Mouse (Mus musculus): Measurements from ENCODE around the gene Tlcd1. TPM values are rescaled to one million over a fixed set of nuclear protein-coding genes. Genes with fewer than 3 reads are reported as not detected.

Tlcd1 gene
- polyA plus RNA-seq, 1 experiment from 2014 or later: 23.8 TPM

- Histone ChIP-seq H3K4me3 (ENCODE audit: low read depth, low read length) (no peak overlapping the region), H3K4me1 (ENCODE audit: control insufficient read depth, insufficient read depth, low read length) (0 out of 2 replicates have a peak, but pooled peaks cover 6% of the 10 kb centered on the region), H3K9me3 (ENCODE audit: control insufficient read depth, low read length) (no peaks in the 10 kb centered on the region), H3K27ac (replicated peaks; ENCODE audit: low read depth, low read length) (no peak overlapping the region), H3K27me3 (replicated peaks; ENCODE audit: control insufficient read depth, insufficient read depth, low read length) (no peaks in the 10 kb centered on the region), H3K36me3 (ENCODE audit: control insufficient read depth, insufficient read depth, low read length) (peaks cover 84% of the 10 kb centered on the region), H3K4me2 (ENCODE audit: low read depth, low read length) (no peak overlapping the region), H3K9ac (ENCODE audit: low read depth, low read length) (no peak overlapping the region)
- WGBS: 61% methylated on average over 6 of the region's 6 CpGs
- peak; percentile 66 for DNase-seq (ENCODE audit: low spot score)
- ATAC-seq (ENCODE audit: low read depth): no peak
Observed at GRCm38 (mm10) chr11:78156156-78156699, 20.3 kb upstream of the Tlcd1 start.

- no peak overlapping the region for H3K4me3 ChIP-seq (ENCODE audit: low read depth, low read length)
- H3K27me3 ChIP-seq (replicated peaks; ENCODE audit: control insufficient read depth, insufficient read depth, low read length): no peaks in the 10 kb centered on the region
- WGBS: 27% methylated on average over 2 of the region's 2 CpGs
- no peak overlapping the region for H3K27ac ChIP-seq (replicated peaks; ENCODE audit: low read depth, low read length)
- no peak overlapping the region for H3K9ac ChIP-seq (ENCODE audit: low read depth, low read length)
- H3K36me3 ChIP-seq (ENCODE audit: control insufficient read depth, insufficient read depth, low read length): peaks cover 77% of the 10 kb centered on the region
- no peak overlapping the region for H3K4me2 ChIP-seq (ENCODE audit: low read depth, low read length)
- DNase-seq (ENCODE audit: low spot score) (peak; percentile 90), ATAC-seq (ENCODE audit: low read depth) (peak; percentile 20)
- H3K9me3 ChIP-seq (ENCODE audit: control insufficient read depth, low read length): no peaks in the 10 kb centered on the region
- peaks cover 16% of the 10 kb centered on the region for H3K4me1 ChIP-seq (ENCODE audit: control insufficient read depth, insufficient read depth, low read length)
Observed at GRCm38 (mm10) chr11:78159096-78159495, 17.4 kb upstream of the Tlcd1 start.

- H3K4me3 ChIP-seq (ENCODE audit: low read depth, low read length): no peak overlapping the region
- no peak overlapping the region for H3K27ac ChIP-seq (replicated peaks; ENCODE audit: low read depth, low read length)
- no peaks in the 10 kb centered on the region for H3K27me3 ChIP-seq (replicated peaks; ENCODE audit: control insufficient read depth, insufficient read depth, low read length)
- no peak for DNase-seq (ENCODE audit: low spot score)
- H3K4me2 ChIP-seq (ENCODE audit: low read depth, low read length): no peak overlapping the region
- H3K4me1 ChIP-seq (ENCODE audit: control insufficient read depth, insufficient read depth, low read length): peaks cover 16% of the 10 kb centered on the region
- 75% methylated on average over 7 of the region's 7 CpGs for WGBS
- no peak for ATAC-seq (ENCODE audit: low read depth)
- no peak overlapping the region for H3K9ac ChIP-seq (ENCODE audit: low read depth, low read length)
- H3K36me3 ChIP-seq (ENCODE audit: control insufficient read depth, insufficient read depth, low read length): peaks cover 72% of the 10 kb centered on the region
- no peaks in the 10 kb centered on the region for H3K9me3 ChIP-seq (ENCODE audit: control insufficient read depth, low read length)
Observed at GRCm38 (mm10) chr11:78159557-78159956, 17.0 kb upstream of the Tlcd1 start.

GRCm38 (mm10) chr11:78160171-78160570 lies 16.3 kb upstream of the Tlcd1 start:
- DNase-seq (ENCODE audit: low spot score) (no peak), ATAC-seq (ENCODE audit: low read depth) (no peak)
- Histone ChIP-seq H3K9ac (ENCODE audit: low read depth, low read length) (no peak overlapping the region), H3K36me3 (ENCODE audit: control insufficient read depth, insufficient read depth, low read length) (peaks cover 66% of the 10 kb centered on the region), H3K4me1 (ENCODE audit: control insufficient read depth, insufficient read depth, low read length) (peaks cover 16% of the 10 kb centered on the region), H3K4me3 (ENCODE audit: low read depth, low read length) (no peak overlapping the region), H3K4me2 (ENCODE audit: low read depth, low read length) (no peak overlapping the region), H3K27ac (replicated peaks; ENCODE audit: low read depth, low read length) (no peak overlapping the region), H3K27me3 (replicated peaks; ENCODE audit: control insufficient read depth, insufficient read depth, low read length) (no peaks in the 10 kb centered on the region), H3K9me3 (ENCODE audit: control insufficient read depth, low read length) (no peaks in the 10 kb centered on the region)
- WGBS: 81% methylated on average over 18 of the region's 18 CpGs

GRCm38 (mm10) chr11:78160675-78161074 lies 15.8 kb upstream of the Tlcd1 start:
- Histone ChIP-seq H3K9me3 (ENCODE audit: control insufficient read depth, low read length) (no peaks in the 10 kb centered on the region), H3K4me3 (ENCODE audit: low read depth, low read length) (no peak overlapping the region), H3K36me3 (ENCODE audit: control insufficient read depth, insufficient read depth, low read length) (peaks cover 62% of the 10 kb centered on the region), H3K27ac (replicated peaks; ENCODE audit: low read depth, low read length) (no peak overlapping the region), H3K4me2 (ENCODE audit: low read depth, low read length) (no peak overlapping the region), H3K4me1 (ENCODE audit: control insufficient read depth, insufficient read depth, low read length) (peaks cover 16% of the 10 kb centered on the region), H3K9ac (ENCODE audit: low read depth, low read length) (no peak overlapping the region), H3K27me3 (replicated peaks; ENCODE audit: control insufficient read depth, insufficient read depth, low read length) (no peaks in the 10 kb centered on the region)
- DNase-seq (ENCODE audit: low spot score) (no peak), ATAC-seq (ENCODE audit: low read depth) (no peak)
- WGBS: 82% methylated on average over 3 of the region's 3 CpGs

- H3K9ac ChIP-seq (ENCODE audit: low read depth, low read length): no peak overlapping the region
- peaks cover 59% of the 10 kb centered on the region for H3K36me3 ChIP-seq (ENCODE audit: control insufficient read depth, insufficient read depth, low read length)
- ATAC-seq (ENCODE audit: low read depth): no peak
- no peak for DNase-seq (ENCODE audit: low spot score)
- H3K9me3 ChIP-seq (ENCODE audit: control insufficient read depth, low read length): no peaks in the 10 kb centered on the region
- peaks cover 21% of the 10 kb centered on the region for H3K4me1 ChIP-seq (ENCODE audit: control insufficient read depth, insufficient read depth, low read length)
- H3K4me2 ChIP-seq (ENCODE audit: low read depth, low read length): no peak overlapping the region
- H3K27ac ChIP-seq (replicated peaks; ENCODE audit: low read depth, low read length): no peak overlapping the region
- no peak overlapping the region for H3K4me3 ChIP-seq (ENCODE audit: low read depth, low read length)
- no peaks in the 10 kb centered on the region for H3K27me3 ChIP-seq (replicated peaks; ENCODE audit: control insufficient read depth, insufficient read depth, low read length)
- WGBS: 92% methylated on average over 13 of the region's 14 CpGs
Observed at GRCm38 (mm10) chr11:78161169-78161568, 15.3 kb upstream of the Tlcd1 start.

- ATAC-seq (ENCODE audit: low read depth) (no peak), DNase-seq (ENCODE audit: low spot score) (peak; percentile 41)
- Histone ChIP-seq H3K4me1 (ENCODE audit: control insufficient read depth, insufficient read depth, low read length) (peaks cover 22% of the 10 kb centered on the region), H3K4me3 (ENCODE audit: low read depth, low read length) (0 out of 2 replicates have a peak overlapping the region, but pooled peaks have one; percentile 100), H3K27ac (replicated peaks; ENCODE audit: low read depth, low read length) (peak overlapping the region; percentile 97), H3K9me3 (ENCODE audit: control insufficient read depth, low read length) (no peaks in the 10 kb centered on the region), H3K9ac (ENCODE audit: low read depth, low read length) (peak overlapping the region; percentile 98; the same call in 1 of the 2 replicates), H3K4me2 (ENCODE audit: low read depth, low read length) (peak overlapping the region; percentile 77), H3K27me3 (replicated peaks; ENCODE audit: control insufficient read depth, insufficient read depth, low read length) (no peaks in the 10 kb centered on the region), H3K36me3 (ENCODE audit: control insufficient read depth, insufficient read depth, low read length) (peaks cover 51% of the 10 kb centered on the region)
- WGBS: 37% methylated on average over 4 of the region's 4 CpGs
Observed at GRCm38 (mm10) chr11:78161968-78162367, 14.5 kb upstream of the Tlcd1 start.

GRCm38 (mm10) chr11:78162504-78162903 lies 14.0 kb upstream of the Tlcd1 start:
- Histone ChIP-seq H3K9ac (ENCODE audit: low read depth, low read length) (peak overlapping the region; percentile 98), H3K36me3 (ENCODE audit: control insufficient read depth, insufficient read depth, low read length) (peaks cover 47% of the 10 kb centered on the region), H3K4me1 (ENCODE audit: control insufficient read depth, insufficient read depth, low read length) (peaks cover 22% of the 10 kb centered on the region), H3K9me3 (ENCODE audit: control insufficient read depth, low read length) (no peaks in the 10 kb centered on the region), H3K4me2 (ENCODE audit: low read depth, low read length) (peak overlapping the region; percentile 77), H3K27me3 (replicated peaks; ENCODE audit: control insufficient read depth, insufficient read depth, low read length) (no peaks in the 10 kb centered on the region), H3K27ac (replicated peaks; ENCODE audit: low read depth, low read length) (peak overlapping the region; percentile 97), H3K4me3 (ENCODE audit: low read depth, low read length) (peak overlapping the region; percentile 100)
- no peak for ATAC-seq (ENCODE audit: low read depth)
- peak; percentile 76 for DNase-seq (ENCODE audit: low spot score)
- 43% methylated on average over 6 of the region's 6 CpGs for WGBS

- no peak for DNase-seq (ENCODE audit: low spot score)
- Histone ChIP-seq H3K4me2 (ENCODE audit: low read depth, low read length) (peak overlapping the region; percentile 77), H3K9me3 (ENCODE audit: control insufficient read depth, low read length) (no peaks in the 10 kb centered on the region), H3K27ac (replicated peaks; ENCODE audit: low read depth, low read length) (peak overlapping the region; percentile 97), H3K36me3 (ENCODE audit: control insufficient read depth, insufficient read depth, low read length) (peaks cover 42% of the 10 kb centered on the region), H3K9ac (ENCODE audit: low read depth, low read length) (peak overlapping the region; percentile 98), H3K27me3 (replicated peaks; ENCODE audit: control insufficient read depth, insufficient read depth, low read length) (no peaks in the 10 kb centered on the region), H3K4me1 (ENCODE audit: control insufficient read depth, insufficient read depth, low read length) (peaks cover 20% of the 10 kb centered on the region), H3K4me3 (ENCODE audit: low read depth, low read length) (peak overlapping the region; percentile 100)
- WGBS: 40% methylated on average over 2 of the region's 2 CpGs
- no peak for ATAC-seq (ENCODE audit: low read depth)
Observed at GRCm38 (mm10) chr11:78163045-78163444, 13.5 kb upstream of the Tlcd1 start.

Measured in embryonic facial prominence, embryonic 14.5 days (tissue).